Mouse (Mus musculus): ENCODE measurements around the gene Bmp8b. TPM values are rescaled to one million over a fixed set of nuclear protein-coding genes. Genes with fewer than 3 reads are reported as not detected.
"Not testable (repeated sequence)": the region's sequence is repeated elsewhere in the genome, so short reads cannot be mapped to it uniquely, and the experiment has no call there.

Gene Bmp8b
- under 1 TPM; 0.62 to 0.86 TPM for total RNA-seq (2021)
- long read RNA-seq, experiment 1, result 0 reads
- long read RNA-seq, experiment 2, result 0 reads

DNA sequence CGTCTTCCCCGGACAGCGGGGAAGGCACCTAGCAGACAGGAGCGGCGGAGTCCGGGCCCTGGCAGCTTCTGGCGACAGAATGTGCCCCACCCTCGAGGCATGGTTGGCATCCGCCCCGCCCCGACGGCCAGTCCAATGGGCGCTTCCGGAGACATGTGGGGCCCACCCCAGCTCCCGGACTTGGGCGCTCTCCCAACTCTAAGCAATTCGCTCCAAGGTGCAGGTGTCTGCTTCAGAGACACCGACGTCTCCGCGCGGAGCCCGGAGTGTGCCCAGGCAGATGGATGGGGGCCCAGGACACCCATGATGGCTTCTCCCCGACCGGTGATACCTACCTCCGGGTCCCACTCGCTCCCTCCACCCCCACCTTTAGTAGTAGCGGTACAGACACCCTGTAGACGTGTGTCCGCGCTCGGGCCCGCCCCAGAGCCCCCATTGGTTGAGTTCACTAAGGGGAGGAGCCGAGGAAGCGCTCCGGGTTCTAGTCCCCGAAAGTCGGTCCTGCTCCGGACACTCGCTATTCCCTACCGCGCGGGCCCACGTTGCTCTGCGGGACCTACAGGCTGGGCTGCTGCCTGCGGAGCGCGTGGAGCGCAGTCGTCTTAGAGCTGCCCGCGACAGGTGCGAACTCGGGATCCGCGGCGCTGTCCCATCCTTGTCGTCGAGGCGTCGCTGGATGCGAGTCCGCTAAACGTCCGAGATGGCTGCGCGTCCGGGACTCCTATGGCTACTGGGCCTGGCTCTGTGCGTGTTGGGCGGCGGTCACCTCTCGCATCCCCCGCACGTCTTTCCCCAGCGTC is at the start of gene Bmp8b:
TSS of gene Bmp8b (plus strand) at position 515 of the 800 bp plus-strand sequence.
- no peak for DNase-seq (ENCODE audit: low spot score in 2 of 2)

DNA sequence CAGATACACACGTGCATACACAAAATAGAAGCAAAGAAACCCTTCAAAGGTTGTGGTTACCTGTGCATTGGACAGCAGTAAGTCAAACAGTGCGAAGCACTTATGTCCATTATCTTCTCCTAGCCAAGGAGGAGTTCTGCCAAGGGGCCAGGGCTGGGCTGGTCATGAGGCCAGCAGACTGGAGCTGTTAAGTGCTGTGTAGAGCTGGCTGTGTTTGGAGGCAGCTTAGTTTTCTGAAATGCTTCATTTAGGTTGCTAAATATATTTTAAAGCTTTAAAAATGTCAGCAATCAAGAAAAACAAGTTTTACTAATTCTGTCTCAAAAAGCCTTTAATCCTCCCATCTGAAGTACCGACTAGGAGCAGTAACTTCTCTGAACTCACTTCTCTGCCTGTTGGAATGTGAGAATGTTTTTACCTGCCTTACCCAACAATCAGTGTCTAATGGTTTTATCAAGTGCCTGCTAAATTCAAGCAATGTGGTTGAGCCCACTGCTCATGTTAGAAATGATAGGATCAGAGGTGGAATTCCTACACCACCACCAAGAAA is 48.3 kb upstream of the Bmp8b start:
- no peak for DNase-seq (ENCODE audit: low spot score in 2 of 2)

DNA sequence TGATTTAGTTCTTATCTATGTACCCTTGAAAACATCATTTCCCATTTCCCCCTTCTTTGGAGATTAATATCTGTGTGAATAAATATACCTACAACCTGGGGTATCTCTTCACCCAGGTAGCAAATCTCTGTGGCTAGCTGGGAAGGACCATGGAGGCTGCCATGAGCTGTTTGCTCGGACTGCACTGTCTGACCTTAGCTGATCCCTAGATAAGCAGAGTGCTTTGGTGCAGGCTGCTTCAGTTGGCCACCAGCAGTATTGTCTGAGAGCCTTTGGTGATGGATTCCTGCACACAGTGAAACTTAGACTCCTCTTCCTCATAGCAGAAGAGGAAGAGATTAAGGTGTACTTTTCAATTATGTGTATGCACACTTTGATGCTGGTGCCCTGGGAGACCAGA is 47.0 kb upstream of the Bmp8b start:
- DNase-seq (ENCODE audit: low spot score in 2 of 2), result no peak

DNA sequence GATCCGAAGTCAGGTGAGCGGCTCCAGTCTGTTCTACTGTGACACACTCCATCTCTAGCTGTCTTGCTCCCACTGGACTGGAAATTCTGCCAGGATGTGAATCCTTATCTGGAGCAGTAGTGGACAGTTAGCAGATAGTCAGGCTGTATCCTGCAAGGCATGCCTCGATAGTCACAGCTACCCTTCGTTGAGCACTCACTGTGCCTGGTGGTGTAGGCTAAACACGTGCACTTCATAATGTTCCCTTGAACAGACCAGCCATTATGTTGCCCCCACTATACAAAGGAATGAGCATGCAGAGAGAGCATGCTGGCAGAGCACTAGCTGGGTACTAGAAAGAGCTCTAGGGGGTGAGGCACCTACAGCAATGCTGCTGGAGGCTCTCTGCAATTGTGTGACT is 43.2 kb upstream of the Bmp8b start:
- no peak for DNase-seq (ENCODE audit: low spot score in 2 of 2)

DNA sequence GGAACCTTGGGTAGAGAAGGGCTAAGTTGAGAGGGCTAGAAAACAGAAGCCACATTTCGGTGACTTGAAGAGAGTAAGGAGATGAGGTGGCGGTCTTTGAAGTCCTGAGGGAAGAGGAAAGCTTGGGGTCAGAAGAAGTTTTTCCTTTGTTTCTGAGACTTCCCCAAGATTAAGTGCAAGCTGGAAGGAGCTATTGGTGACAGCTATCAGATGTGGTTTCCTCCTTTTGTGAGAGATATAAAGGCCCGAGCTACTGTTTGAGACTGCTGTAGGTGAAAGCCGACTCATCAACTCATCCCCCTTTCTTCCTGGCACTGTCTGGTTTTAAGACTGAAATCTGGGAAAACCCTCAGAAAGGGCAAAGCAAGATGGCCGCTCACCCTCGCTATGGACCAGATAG is 36.3 kb upstream of the Bmp8b start:
- DNase-seq (ENCODE audit: low spot score in 2 of 2), result no peak

DNA sequence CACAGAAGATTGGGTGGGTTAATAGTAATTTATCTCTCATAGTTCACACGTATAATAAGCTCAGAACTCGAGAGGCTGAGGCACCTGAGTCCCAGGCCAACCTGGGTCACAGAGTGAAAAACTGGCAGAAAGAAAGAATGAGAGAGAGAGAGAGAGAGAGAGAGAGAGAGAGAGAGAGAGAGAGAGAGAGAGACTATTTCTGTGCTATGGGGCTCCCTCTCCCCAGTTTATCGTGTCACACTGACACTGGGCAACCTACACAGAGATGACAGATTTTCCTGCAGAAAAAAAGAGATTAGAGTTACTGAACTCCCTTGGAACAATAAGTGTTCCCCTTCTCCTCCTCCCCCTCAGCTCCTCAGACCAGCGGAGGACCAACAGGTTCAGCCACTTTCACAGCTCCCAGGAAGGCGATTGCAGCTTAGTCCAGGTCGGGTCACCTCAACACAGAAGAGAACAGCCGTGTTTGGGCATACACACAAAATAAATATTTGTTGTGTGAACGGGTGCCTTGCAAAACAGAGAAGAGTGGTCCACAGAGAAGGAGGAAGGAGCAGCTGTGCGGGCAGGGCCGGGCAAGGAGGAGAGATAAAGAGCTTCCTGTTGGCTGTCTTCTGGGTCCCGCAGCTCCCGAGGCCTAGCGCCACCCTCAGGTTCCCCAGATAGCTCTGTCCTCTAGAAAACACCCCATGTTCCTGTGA is 33.5 kb upstream of the Bmp8b start:
- no peak for DNase-seq (ENCODE audit: low spot score in 2 of 2)

DNA sequence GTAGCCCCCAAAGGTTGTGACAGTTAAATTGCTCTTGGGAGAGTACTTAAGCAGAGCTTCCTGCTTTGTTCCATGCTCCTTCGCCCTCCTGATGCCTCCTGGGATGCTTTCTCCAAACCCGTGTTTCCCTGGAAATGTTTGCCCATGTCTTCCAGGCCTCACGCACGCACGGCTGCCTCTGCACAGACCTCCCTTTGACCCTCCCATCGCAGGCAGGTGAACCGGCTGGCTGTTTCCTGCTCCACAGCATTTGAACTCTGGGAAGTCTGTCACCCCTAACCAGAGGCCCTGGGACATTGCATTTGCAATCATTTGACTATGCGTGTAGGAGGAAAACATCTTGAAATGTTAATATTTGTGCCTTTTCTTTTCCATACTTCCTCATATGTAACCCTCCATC is 28.0 kb upstream of the Bmp8b start:
- no peak for DNase-seq (ENCODE audit: low spot score in 2 of 2)

DNA sequence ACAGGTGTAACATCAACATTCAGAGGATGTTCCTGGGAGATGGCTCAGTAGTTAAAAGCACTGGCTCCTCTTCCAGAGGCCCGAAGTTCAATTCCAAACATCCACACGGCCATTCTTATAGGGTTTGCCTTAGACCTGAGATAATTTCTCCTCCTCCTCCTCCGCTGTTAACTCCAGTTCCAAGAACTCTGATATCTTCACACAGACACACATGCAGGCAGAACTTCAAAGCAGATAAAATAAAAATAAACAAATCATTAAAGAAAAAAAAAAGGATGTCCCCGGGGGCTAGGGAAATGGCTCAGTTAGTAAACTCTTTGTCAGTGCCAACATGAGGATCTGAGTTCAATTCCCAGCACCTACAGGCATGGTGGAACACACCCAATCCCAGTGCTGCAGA is 26.7 kb upstream of the Bmp8b start:
- no peak for DNase-seq (ENCODE audit: low spot score in 2 of 2)

DNA sequence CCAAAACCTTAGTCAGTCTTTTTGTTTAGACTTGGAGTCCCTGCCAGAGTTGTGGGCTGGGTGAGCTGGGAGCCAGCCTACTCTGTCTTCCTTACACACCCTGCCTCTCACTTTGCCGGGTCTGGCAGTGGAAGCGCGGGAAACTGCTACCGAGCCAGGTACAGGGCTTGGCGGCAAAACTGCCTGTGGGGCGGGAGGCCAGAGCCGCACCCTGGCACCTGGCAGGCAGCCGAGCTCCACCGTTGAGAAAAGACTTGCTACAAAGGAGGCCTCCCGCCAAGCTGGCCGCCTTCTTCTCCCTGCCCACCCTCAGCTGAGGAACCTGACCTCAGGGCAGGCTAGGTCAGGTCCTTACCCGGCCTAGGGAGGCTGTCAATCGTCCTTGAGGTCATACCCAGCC is 24.2 kb upstream of the Bmp8b start:
- DNase-seq (ENCODE audit: low spot score in 2 of 2), result no peak

DNA sequence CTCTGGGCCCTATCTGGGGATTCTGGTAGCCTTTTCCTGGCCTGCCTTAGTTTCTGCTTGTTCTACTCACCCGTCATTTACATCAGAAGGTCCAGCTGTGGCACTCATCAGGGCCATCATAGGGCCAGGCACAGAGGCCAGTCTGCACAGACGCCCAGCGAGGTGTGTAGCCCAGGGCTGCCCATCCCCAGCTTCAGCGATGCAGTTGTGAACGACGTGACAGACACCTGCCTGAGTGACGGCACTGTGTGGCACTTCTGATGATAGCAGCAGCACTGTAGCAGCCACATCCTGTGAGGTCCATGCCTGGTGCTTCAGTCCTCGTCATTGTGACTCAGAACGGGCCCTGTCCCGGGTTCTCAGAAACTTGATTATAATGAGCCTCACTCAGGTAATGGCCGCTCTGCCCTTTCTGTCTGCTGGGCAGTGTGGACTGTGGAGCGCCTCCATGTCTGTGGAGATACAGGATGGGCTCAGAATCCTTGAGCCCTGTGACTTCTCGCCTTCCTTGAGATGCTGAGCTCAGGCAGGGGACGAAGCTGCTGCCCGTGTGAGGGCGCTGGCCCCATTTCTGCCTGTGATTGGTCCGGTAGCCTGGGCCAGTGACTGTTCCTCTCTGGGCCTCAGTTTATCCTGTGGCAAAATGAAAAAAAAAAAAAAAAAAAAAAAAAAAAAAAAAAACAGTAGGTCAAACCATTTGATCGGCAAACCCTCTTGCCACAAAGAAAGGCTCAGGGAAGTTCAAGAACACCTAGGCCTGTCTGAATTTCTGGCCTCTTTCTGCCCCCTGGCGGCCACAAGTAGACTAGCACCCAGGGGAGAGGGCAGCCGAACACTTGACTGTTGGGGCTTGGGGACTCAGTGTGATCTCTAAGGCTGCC is 22.4 kb upstream of the Bmp8b start:
- DNase-seq (ENCODE audit: low spot score in 2 of 2), result peak; percentile 59 to 75

DNA sequence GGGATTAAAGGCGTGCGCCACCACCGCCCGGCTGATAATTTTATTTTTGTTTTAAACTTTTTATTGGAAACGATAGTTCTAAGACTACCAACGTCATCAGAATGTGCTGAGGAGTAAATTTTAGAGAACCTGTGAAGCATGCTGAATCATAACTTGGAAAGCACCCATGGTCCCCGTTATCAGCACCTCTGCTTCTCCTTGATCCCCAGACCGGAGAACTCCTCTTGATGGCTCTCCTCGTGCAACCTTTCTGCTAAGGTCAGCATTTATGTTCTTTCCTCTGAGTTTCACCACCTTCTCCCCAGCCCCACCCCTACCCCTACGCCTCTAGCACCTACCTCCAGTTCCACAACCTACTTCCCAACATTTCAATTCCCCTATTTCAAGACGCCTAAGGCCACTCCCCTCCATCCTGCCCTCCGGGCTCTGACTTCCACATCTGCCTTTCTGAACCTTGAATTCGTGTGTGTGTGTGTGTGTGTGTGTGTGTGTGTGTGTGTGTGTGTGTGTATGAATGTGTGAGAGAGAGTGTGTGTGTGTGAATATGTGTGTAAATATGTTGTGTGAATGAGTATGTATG is 21.6 kb upstream of the Bmp8b start:
- no peak for DNase-seq (ENCODE audit: low spot score in 2 of 2)

DNA sequence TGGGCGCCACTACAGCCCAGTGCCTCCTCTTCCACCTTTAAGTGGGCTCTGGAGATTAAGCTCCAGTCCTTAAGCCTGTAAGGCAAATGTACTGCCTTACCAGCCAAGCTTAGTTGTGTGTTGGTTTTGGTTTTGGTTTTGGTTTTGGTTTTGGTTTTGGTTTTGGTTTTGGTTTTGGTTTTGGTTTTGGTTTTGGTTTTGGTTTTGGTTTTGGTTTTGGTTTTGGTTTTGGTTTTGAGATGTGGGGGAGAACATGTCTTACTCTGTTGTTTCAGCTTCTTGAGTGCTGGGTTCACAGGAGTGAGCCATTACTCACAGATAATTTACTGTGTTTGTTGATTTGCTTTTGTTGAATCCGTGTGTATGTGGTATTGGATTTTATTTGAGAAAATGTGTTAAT is 19.7 kb upstream of the Bmp8b start:
- no peak for DNase-seq (ENCODE audit: low spot score in 2 of 2)

DNA sequence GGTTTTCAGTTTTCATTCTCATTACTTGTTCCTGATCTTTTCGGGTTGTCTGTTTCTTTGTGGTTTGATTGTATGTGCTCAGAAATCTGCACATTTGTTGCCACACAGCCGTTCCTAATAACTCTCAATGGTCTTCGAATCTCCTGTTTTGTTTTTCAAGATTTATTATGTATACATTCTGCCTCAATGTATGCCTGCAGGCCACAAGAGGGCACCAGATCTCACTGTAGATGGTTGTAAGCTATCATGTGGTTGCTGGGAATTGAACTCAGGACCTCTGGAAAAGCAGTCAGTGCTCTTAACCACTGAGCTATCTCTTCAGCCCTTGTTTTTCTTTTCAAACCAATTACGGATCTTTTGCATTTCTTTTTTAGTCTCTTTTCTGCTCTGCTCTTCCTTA is 18.6 kb upstream of the Bmp8b start:
- DNase-seq (ENCODE audit: low spot score in 2 of 2), result no peak

DNA sequence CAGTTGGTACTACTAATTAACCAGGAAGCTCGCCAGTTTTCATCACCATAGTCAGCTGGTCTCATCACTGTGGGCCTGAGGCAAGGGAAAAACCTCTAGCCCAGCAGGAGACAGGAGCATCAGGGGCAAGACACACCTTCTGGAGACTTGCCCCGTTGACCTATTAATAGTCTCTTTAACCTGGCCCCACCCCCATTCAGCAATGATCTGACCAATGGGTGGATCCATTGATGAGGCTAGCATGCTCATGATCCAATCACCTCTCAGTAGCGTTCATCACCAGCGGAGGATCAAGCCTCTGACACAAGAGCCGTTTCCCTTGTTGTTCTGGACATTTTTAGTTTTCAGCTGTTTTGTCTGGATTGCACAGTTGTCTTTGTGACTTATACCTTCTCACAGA is 12.3 kb upstream of the Bmp8b start:
- DNase-seq (ENCODE audit: low spot score in 2 of 2), result no peak

DNA sequence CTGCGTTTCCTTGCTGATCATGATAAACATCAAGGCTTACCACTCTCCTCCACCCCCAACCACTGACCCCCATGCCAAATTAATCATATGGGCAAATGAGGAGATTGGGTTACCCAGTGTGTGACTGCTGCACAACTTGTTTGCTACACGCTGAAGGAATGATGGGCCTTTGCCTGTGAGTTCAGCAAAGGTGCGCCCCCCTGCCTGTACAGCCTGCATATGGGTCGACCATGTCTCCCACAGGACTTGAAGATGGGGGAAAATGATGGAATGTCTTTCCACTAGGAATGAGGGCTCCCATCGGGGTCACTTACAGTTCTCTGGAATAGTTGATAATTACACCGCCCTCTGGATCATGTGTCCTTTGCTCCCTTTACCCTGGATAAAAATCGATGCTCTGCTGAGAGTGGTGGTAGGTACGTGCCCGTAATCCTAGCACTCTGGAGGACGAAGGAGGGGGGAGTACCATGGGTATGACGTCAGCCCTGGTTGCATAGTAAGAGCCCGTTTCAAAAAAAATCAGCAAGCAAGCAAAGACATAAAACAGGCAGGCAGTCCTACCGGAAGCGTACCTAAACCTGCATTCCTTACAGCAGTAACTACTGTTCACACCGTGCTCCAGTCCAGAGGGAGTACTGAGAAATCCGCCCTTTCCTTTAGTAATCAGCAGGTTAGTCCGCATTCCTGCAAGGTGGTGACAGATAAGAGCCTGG is 11.7 kb upstream of the Bmp8b start:
- no peak for DNase-seq (ENCODE audit: low spot score in 2 of 2)

DNA sequence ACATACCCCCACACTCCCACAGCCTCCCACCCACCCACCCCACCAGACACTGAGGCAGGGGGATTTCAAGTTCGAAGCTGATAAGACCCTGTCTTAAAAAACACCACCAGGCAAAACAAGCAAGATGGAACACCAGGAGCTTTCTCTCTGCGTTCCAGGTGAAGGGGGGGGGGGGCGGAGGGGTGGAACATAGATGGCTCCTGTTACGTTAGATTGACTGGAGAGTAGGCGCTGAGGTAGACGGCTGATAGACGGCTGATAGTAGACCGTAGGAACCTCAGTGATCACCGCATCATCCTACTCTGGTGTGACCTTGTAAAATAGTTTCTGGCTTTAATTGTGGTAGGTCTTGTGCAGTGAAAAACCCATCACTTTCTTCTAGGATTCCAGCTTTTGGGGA is 11.1 kb upstream of the Bmp8b start:
- DNase-seq (ENCODE audit: low spot score in 2 of 2), result no peak

DNA sequence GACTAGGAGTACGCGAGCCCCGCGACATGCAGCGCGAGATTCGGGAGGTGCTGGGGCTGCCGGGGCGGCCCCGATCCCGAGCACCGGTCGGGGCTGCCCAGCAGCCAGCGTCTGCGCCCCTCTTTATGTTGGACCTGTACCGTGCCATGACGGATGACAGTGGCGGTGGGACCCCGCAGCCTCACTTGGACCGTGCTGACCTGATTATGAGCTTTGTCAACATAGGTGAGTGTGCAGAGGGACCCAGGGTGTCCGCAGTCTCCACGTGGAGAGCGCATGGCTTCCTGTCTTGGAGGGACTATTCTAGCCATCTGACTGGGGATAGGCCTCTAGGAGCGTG is 456 bp downstream of the Bmp8b start:
- DNase-seq (ENCODE audit: low spot score in 2 of 2), result no peak

DNA sequence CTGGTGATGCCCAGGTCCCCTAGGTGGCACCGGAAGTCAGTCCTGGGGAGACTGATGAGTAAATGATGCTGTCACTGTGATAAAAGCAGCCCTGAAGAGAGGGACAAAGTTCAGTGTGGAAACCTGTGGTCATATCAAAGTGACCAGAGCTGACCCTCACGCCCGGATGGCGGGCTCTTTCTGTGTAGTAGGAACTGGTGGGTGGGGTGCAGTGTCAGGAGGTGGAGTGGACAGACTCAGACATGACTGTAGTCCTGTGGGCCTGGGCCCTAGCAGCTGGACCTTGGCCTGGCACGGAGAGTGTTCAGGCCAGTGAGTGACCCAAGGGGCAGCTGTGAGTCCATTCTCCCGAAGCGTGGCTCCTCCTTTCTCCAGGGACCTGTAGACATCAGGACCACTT is 964 bp downstream of the Bmp8b start:
- not testable (repeated sequence) for DNase-seq (ENCODE audit: low spot score in 2 of 2)

DNA sequence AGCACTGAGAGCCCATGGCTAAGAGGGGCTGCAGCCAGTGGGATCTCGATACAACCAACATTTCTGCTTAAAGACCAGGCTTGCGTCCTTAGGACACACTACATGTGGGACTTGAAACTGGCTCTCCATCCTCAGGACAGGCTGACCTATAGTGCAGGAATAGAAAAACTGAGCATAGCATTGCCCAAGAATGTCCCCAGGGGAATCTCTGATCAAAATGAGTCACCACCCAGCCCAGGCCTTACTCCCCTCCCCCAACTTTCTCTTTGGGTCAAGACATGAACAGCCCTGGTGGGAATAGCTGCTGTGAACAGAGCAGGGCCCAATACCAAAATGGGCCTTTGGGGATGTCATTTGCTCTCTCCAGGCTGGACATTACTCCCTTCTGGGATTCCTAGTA is 1.9 kb downstream of the Bmp8b start:
- no peak for DNase-seq (ENCODE audit: low spot score in 2 of 2)

DNA sequence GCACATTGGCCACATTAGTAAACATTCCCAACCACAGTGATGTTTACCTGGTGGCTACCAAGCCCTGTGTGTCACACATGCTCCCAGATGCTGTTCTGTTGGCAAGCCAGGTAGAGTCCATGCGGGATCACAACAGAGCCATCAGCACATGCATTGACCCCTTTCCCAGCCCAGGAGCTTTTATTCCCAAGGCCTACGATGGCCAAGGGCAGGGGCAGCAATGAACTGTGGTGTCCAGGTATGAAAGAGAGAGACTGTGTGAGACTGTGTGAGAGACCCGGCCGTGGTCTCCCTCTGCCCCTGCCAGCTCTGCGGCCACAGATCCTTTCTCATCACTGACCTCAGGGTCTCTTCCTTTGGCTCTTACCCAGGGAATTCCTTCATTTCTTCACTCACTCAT is 3.1 kb downstream of the Bmp8b start:
- DNase-seq (ENCODE audit: low spot score in 2 of 2), result no peak

DNA sequence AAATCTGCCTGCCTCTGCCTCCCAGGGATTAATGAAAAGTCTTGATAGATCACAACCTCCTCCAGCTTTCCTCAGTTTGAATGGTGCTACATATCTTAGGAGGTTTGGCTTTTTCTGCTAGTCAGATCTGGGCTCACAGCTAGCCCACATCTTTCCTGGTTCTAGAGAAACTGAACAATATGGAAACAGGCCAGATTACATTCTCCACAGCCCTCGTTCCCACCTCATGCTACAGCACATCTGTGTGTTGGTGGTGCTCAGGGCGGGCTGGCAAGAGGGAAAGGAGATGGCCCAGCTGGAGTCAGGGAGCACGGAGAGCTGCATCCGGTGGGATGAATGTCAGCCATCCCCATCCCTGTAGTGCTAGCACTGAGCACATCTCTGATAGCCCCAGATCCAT is 5.8 kb downstream of the Bmp8b start:
- no peak for DNase-seq (ENCODE audit: low spot score in 2 of 2)
